Mouse (Mus musculus): ENCODE results near the gene Srcap.
"Not testable (repeated sequence)": the region's sequence is repeated elsewhere in the genome, so short reads cannot be mapped to it uniquely, and the experiment has no call there.

Gene Srcap

GRCm38 (mm10) chr7:127511808-127512230, at the start of gene Srcap:
Srcap (plus strand) TSS chr7:127511983.
- peak; percentile 95 to 97 for DNase-seq (ENCODE audit: low spot score in 2 of 2)

GRCm38 (mm10) chr7:127465191-127465590, 46.6 kb upstream of the Srcap start:
- no peak for DNase-seq (ENCODE audit: low spot score in 2 of 2)

- DNase-seq (ENCODE audit: low spot score in 2 of 2): not testable (repeated sequence)
Observed at GRCm38 (mm10) chr7:127465670-127466069, 46.1 kb upstream of the Srcap start.

GRCm38 (mm10) chr7:127466606-127467005, 45.2 kb upstream of the Srcap start:
- no peak for DNase-seq (ENCODE audit: low spot score in 2 of 2)

GRCm38 (mm10) chr7:127470011-127470715, 41.6 kb upstream of the Srcap start:
- no peak for DNase-seq (ENCODE audit: low spot score in 2 of 2)

- DNase-seq (ENCODE audit: low spot score in 2 of 2): peak; percentile 84 to 88
Observed at GRCm38 (mm10) chr7:127470743-127471645, 40.8 kb upstream of the Srcap start.

GRCm38 (mm10) chr7:127471646-127472010, 40.2 kb upstream of the Srcap start:
- DNase-seq (ENCODE audit: low spot score in 2 of 2): peak; percentile 49 to 56

- no peak for DNase-seq (ENCODE audit: low spot score in 2 of 2)
Observed at GRCm38 (mm10) chr7:127472060-127472459, 39.7 kb upstream of the Srcap start.

GRCm38 (mm10) chr7:127473705-127474104, 38.1 kb upstream of the Srcap start:
- DNase-seq (ENCODE audit: low spot score in 2 of 2): peak; percentile 37 to 54

- no peak for DNase-seq (ENCODE audit: low spot score in 2 of 2)
Observed at GRCm38 (mm10) chr7:127474378-127475070, 37.3 kb upstream of the Srcap start.

GRCm38 (mm10) chr7:127475186-127475740, 36.5 kb upstream of the Srcap start:
- no peak for DNase-seq (ENCODE audit: low spot score in 2 of 2)

- no peak for DNase-seq (ENCODE audit: low spot score in 2 of 2)
Observed at GRCm38 (mm10) chr7:127476336-127476735, 35.4 kb upstream of the Srcap start.

- no peak for DNase-seq (ENCODE audit: low spot score in 2 of 2)
Observed at GRCm38 (mm10) chr7:127476855-127477254, 34.9 kb upstream of the Srcap start.

- peak; percentile 98 to 99 for DNase-seq (ENCODE audit: low spot score in 2 of 2)
Observed at GRCm38 (mm10) chr7:127477687-127478634, 33.8 kb upstream of the Srcap start.

- DNase-seq (ENCODE audit: low spot score in 2 of 2): peak; percentile 76 to 81
Observed at GRCm38 (mm10) chr7:127478635-127479317, 33.0 kb upstream of the Srcap start, which contains the start of gene Fbrs. Fbrs (plus strand) TSS chr7:127479199.

- DNase-seq (ENCODE audit: low spot score in 2 of 2): peak; percentile 28
Observed at GRCm38 (mm10) chr7:127479318-127480225, 32.2 kb upstream of the Srcap start.

GRCm38 (mm10) chr7:127480321-127480720, 31.5 kb upstream of the Srcap start:
- peak; percentile 71 to 73 for DNase-seq (ENCODE audit: low spot score in 2 of 2)

- DNase-seq (ENCODE audit: low spot score in 2 of 2): no peak
Observed at GRCm38 (mm10) chr7:127485416-127485815, 26.4 kb upstream of the Srcap start.

GRCm38 (mm10) chr7:127488364-127488763, 23.4 kb upstream of the Srcap start:
- DNase-seq (ENCODE audit: low spot score in 2 of 2): not testable (repeated sequence)
